Mouse (Mus musculus) adrenal gland, adult 2 months (tissue): ENCODE results near the gene Cd22. TPM values are rescaled to one million over a fixed set of nuclear protein-coding genes. Genes with fewer than 3 reads are reported as not detected.
"Not testable (repeated sequence)": the region's sequence is repeated elsewhere in the genome, so short reads cannot be mapped to it uniquely, and the experiment has no call there.

Experiments
- DNase-seq: peaks from one replicate; pipeline ENCODE4 v3.0.0; 2021
- polyA plus RNA-seq: library from polyadenylated mRNA; depleted of rRNA; stranded (reverse); fragments of >200 nt; gene quantifications from 2 replicates; pipeline ENCODE4 v1.2.3, GENCODE M21; 2012
- total RNA-seq, 2 experiments: library from RNA; stranded (reverse); gene quantifications; 2 replicates each; pipeline ENCODE4 v1.2.3; 2021

Gene Cd22
- total and polyA plus RNA-seq, 3 experiments: 0.40 to 0.97 (median 0.45) TPM

GRCm38 (mm10) chr7:30861464-30861863 is 18.7 kb downstream of the Cd22 start, which contains the start of gene Ffar1:
Gene Ffar1, minus strand, starts transcription at chr7:30861564.
- no peak for DNase-seq

- DNase-seq: peak; percentile 35
Observed at GRCm38 (mm10) chr7:30859635-30860402, 20.3 kb downstream of the Cd22 start.

GRCm38 (mm10) chr7:30859290-30859634 is 20.9 kb downstream of the Cd22 start:
- peak; percentile 73 for DNase-seq

- DNase-seq: no peak
Observed at GRCm38 (mm10) chr7:30857746-30858145, 22.4 kb downstream of the Cd22 start.

- no peak for DNase-seq
Observed at GRCm38 (mm10) chr7:30856078-30856477, 24.1 kb downstream of the Cd22 start, which contains the start of gene Ffar3. Gene Ffar3, minus strand, starts transcription at chr7:30856178.

DNA sequence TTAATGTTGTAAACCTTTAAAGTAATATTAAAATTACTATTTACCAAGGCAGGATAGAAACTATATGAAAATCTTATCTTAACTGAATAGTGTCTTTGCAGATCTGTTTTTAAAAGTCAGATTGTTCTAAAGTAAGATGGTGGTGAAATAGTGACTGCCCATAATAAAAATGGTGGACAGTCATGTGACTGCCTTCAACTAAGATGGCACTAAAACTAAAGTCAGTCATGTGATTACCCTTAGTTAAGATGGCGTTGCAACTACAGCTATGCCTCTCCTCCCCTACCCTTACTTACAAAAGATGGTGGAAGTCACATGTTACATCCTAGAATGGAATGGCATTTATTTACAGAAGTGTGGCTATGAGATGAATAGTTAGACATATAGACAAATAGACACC is 28.7 kb downstream of the Cd22 start:
- DNase-seq: no peak

GRCm38 (mm10) chr7:30847934-30848333 is 32.2 kb downstream of the Cd22 start:
- DNase-seq: peak; percentile 34

DNA sequence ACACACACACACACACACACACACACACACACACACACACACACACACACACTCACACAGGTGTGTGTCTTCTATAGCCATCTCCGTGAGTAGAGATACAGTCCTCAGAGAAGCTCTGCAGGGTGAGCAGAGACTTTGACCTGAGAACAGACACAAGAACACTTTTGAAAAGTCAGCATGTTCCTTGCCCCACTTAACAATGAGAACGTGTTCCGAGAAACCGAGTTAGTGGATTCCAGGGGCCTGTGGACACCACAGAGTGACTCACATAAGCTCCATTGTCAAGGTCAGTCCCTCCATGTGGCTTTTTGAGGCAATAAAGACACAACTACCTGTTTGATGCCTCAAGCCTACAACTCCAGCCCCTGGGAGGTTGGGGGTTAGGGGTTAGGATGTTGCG is 32.8 kb downstream of the Cd22 start:
- peak; percentile 67 for DNase-seq

- DNase-seq: no peak
Observed at GRCm38 (mm10) chr7:30846505-30847053, 33.6 kb downstream of the Cd22 start.

GRCm38 (mm10) chr7:30844676-30845297 is 35.4 kb downstream of the Cd22 start:
- no peak for DNase-seq

- DNase-seq: no peak
Observed at GRCm38 (mm10) chr7:30842092-30842491, 38.0 kb downstream of the Cd22 start.

GRCm38 (mm10) chr7:30841379-30841778 is 38.8 kb downstream of the Cd22 start:
- DNase-seq: no peak

- no peak for DNase-seq
Observed at GRCm38 (mm10) chr7:30840306-30840705, 39.8 kb downstream of the Cd22 start.

DNA sequence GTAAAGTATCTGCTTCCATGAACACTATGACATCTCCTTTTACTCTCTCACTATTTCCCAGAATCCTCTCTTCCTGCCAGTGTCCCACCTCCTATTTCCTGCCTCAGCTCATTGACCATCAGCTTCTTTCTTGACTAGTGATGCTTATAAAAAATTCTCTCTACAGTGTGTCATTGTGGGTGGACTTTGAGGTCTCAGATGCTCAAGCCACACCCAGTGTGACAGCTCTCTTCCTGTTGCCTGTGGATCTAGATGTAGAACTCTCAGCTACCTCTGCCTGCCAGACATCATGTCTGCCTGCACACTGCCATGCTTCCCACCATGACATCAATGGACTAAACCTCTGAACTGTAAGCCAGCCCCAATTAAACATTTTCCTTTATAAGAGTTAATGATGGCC is 42.9 kb downstream of the Cd22 start:
- DNase-seq: no peak

DNA sequence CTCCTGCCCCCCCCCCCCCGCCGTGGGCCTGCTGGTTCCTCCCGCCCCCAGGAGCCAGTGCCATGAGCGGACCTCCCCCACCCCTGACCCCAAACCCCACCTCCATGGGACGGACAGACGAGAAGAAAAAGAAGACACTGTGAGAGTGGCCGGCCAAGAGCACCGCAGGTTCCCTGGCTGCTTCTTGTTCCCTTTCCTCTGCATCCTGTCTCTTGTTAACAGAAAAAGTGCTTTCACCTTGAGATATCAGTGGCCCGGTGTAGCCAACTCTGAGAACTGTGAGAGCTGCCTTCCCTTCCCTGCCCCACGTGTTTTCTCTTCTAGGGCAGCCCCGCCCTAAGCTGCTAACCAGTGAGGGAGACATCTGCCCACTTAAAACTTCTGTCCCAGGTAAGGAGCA is 47.5 kb downstream of the Cd22 start:
- not testable (repeated sequence) for DNase-seq

DNA sequence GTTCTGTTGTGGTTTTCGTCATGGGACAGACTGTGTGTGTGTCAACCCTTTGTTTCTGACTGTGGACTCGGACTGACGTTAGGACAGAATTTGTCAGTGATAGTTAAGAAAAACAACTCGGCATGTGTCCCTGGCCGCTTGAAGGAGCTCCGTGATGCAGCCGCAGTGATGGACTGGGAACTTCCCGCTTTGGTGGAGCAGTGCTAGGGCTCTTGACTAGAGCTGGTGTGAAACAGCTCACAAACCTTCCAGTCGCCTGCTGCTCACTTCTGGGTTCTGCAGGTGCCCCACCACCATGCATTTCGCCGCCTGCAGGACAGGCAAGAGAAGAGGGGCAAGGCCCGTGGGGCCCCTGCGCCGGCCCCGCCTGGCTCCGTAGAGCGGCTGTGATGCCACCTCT is 47.9 kb downstream of the Cd22 start:
- no peak for DNase-seq

- DNase-seq: no peak
Observed at GRCm38 (mm10) chr7:30829428-30829827, 50.7 kb downstream of the Cd22 start.

DNA sequence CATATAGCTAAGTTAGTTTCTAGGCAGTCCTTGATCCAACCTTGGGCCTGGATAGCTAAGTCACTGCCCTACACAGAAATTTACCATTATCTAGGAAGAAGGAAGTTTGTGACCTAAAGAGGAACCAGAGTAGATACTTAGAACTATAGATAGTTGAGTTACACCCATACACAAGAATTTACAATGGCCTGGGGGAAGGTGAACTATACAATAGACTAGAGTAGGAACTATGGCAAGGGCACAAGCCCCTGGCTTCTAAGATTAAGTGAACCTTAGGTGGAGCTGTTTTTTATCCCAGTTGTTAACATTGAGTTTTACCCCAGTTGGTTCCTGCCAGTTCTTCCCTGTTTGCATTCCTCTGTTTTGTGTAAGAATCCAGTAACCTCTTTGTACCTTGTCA is 51.3 kb downstream of the Cd22 start:
- DNase-seq: not testable (repeated sequence)

DNA sequence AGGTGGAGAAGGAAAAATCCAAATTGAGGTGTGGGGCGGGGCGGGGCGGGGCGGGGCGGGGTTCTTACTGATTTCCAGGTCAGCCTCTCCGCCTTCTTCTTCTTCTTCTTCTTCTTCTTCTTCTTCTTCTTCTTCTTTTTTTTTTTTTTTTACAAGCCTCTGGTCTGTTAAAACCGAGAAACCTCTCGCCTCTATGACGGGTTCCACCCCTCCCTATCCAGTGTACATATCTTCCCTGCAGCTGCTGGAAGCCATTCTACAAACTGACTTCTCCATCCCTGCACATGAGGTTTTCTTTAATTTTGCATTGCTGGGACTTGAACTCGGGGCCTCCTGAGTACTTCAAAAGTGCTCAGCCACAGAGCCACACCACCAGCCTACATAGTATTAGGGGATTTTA is 53.5 kb downstream of the Cd22 start:
- no peak for DNase-seq

DNA sequence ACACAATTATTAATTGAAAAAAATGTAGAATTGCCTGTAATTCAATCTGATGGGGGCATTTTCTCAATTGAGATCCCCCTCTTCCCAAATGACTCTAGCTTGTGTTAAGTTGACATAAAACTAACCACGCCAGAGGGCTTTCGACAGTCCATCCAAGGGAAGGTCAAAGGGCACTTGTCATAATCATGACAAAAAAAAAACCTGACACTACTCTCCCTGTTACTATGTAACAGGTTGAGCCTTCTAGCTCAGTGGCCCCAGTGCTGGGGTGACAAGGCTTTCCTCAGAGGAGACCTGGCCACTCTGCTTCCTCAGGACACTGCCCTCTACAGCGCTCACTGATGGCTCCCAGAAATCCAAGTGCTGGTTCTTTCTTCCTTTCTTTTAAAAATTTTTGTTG is 55.8 kb downstream of the Cd22 start:
- no peak for DNase-seq

DNA sequence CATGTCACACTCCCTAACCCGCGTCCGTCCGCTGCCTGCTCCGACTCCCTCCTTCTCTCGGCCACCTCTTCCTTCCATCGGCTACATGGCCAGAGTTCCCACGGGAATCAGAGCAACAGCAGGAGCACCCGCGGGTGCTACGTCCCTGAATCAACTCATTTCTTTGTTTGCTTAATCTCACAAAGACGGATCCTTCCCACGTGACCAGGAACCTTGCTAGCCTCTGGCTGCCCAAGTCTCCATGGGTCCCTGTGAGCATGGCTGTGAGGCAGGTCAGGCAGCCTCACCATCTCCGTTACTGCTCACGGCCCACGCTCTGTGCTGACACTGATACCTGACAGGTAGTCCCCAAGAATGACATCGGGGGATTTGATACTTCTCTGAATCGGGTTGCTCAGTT is 56.5 kb downstream of the Cd22 start, which contains the start of gene Ffar2:
Gene Ffar2, minus strand, starts transcription at position 101 of the 400 bp plus-strand sequence.
- no peak for DNase-seq

- DNase-seq: no peak
Observed at GRCm38 (mm10) chr7:30821532-30821931, 58.6 kb downstream of the Cd22 start.

- no peak for DNase-seq
Observed at GRCm38 (mm10) chr7:30820854-30821445, 59.2 kb downstream of the Cd22 start.
